Mouse (Mus musculus) natural killer cell, adult 2 months (primary cell): ENCODE measurements around the gene Mymk.

Experiments
- DNase-seq, 2 experiments: peaks; one replicate each; pipeline ENCODE4 v3.0.0; 2022; ENCODE audit warnings: low spot score in 2 of 2

The Mymk gene

GRCm38 (mm10) chr2:27079152-27079584, 7.2 kb upstream of the Mymk start, which contains the start of gene Adamtsl2:
TSS of gene Adamtsl2 (plus strand) at chr2:27079379.
- DNase-seq, result peak; percentile 54 to 61

DNA sequence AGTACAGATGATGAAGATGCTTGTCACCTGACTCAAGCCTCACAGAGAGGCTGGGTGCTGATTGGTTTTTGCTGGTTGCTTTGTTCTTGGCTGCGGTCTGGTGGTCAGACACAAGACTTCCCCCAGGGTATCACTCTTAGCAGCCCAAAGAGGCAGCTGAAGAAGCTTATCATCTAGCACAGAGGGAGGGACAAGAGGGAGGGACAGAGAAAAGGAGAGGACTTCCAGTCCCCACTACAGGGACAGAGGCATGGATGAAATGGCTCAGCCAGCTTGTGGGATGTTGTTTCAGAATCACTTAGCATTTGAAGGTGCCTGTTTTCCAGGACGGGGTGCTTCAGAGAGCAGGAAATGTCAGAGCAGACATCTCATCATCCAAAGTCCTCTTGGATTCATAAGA, 6.3 kb upstream of the Mymk start:
- peak; percentile 31 to 46 for DNase-seq

DNA sequence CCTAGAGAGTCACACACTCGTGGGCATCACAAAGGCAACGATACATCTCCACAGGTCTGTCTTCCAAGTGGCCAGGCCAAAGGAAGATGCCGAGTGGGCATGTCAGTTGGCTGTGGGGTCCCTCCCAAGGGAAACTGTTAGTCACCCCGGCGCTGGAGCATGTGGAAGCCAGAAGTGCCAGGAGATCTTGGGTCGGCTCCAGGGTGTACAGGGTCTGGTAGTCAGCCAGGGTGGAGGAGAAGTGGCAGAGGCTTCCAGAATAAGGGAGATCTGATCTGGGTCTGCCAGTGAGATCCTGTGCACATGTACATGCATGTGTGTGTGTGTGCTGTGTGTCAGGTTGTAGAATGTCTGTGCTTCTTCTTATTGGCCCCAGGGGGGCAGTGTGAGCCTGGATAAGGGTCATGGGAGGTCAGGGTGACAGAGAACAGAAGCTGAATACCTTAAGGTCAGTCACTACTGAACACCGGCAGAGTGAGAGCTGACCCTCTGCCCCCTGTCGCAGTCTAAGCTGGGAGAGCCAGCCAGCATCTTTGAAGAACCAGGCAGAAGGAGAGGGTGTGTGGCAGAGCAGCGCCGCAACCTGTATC, 5.8 kb upstream of the Mymk start:
- peak; percentile 26 to 33 for DNase-seq

- DNase-seq, result peak; percentile 24 to 46
These were observed 3.5 kb upstream of the Mymk start for GRCm38 (mm10) chr2:27075485-27075884.

DNA sequence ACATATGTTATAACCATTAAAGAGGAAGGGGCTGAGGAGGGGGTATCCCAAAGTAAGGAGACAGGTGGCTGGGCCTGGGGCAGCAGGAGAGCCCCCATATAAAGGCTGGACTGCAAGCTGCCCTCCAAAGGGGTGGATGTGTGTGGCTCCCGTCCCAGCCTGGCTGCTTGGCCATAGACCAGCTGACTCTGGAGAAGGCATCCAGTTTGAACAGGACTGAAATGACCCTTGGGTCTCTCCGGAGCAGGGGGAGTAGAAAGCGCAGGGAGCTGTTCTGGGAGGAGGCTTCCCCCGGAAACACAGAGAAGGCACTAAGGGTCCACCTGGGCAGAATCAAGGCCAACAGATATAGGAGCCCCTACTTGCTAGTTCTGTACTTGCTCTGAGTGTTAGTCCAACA, 2.8 kb upstream of the Mymk start:
- DNase-seq, result no peak

GRCm38 (mm10) chr2:27073407-27073806, 1.4 kb upstream of the Mymk start:
- DNase-seq, result no peak

DNA sequence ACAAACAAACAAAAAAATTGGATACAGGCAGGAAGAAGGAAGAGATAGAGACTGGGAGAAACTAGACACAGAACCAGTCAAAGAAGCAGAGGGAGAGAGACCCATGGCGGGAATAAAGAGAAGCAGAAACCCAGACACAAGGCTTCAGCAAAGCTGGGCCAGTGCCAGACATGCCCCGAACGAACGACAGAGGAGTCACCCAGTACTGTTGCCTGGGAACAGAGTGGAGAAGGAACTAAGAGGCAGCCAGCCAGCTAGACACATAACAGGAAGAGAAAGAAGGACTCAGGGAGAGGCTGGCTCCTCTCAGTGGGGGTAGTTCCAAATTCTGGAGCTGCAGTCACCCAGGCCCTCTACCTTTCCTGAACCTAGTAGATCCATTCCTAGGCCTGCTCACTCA, 842 bp downstream of the Mymk start:
- no peak for DNase-seq

DNA sequence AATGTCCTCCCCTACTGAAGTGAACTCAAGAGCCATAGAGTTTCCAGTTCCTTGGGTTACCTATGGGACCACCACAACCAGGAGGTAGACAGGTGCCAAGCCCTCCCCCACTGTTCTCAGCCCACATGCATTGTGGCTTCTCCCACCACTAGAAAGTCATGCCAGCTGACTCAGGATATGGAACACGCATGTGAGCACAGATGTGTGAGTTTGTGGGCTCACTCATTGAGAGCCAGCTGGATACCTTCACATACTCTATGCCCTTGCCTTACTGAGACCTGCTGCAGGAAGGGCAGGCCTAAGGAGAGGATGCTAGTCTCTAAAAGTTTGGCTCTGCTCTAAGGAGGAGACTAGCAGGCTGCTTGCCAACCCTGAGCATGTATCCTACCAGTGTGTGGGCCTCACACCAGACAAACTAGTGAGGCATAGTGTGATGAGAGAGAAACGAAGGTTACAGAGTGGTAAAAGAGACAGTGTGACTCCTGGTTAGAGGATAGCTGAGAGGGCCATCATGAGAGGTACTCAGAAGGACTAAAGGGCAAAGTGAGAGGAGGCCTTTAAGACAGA, 1.6 kb downstream of the Mymk start:
- no peak for DNase-seq

GRCm38 (mm10) chr2:27069646-27070045, 2.3 kb downstream of the Mymk start:
- DNase-seq, result no peak

DNA sequence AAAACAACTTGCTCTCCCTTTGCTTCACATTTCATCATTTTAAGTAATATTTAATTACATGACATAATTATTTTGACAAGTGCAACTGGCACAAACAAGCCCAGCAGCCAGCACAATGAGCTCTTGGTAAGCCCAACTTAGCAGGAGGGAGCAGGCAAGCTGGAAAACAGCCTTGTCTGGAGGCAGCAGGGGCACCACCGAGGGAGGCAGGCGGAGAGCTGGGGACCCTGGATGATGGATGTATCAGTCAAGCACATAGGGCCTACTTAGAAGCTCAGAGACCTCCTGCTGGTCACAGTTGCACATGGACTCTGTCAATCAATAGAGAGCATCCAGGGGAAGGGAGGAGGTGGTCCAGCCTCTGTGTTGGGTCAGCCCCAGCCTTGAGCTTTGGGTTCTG, 4.0 kb downstream of the Mymk start:
- DNase-seq, result no peak

- no peak for DNase-seq
These were observed 4.9 kb downstream of the Mymk start for GRCm38 (mm10) chr2:27067124-27067523.

- DNase-seq, result no peak
These were observed 12.8 kb downstream of the Mymk start for GRCm38 (mm10) chr2:27059187-27059586.

GRCm38 (mm10) chr2:27058751-27059150, 13.2 kb downstream of the Mymk start:
- DNase-seq, result no peak

GRCm38 (mm10) chr2:27058251-27058650, 13.7 kb downstream of the Mymk start:
- no peak for DNase-seq

DNA sequence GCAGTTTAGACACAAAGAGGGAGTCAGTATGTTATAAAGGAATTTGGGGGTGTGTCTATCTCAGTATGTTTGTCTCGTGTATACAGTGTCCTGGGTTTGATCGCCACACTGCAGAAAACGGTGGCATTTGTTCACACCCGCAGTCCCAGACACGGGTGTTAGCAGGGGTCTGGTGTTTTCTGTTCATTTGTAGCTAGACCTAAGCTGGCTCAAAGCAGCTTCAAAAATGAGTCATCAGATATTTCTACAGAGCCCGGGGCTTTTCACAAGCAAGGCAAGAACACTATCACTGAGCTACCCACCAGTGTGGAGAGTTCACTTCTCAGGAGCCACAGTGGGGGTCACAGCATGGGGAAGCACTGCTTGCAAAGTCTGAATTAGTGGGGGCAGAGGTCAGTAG, 22.6 kb downstream of the Mymk start:
- no peak for DNase-seq

DNA sequence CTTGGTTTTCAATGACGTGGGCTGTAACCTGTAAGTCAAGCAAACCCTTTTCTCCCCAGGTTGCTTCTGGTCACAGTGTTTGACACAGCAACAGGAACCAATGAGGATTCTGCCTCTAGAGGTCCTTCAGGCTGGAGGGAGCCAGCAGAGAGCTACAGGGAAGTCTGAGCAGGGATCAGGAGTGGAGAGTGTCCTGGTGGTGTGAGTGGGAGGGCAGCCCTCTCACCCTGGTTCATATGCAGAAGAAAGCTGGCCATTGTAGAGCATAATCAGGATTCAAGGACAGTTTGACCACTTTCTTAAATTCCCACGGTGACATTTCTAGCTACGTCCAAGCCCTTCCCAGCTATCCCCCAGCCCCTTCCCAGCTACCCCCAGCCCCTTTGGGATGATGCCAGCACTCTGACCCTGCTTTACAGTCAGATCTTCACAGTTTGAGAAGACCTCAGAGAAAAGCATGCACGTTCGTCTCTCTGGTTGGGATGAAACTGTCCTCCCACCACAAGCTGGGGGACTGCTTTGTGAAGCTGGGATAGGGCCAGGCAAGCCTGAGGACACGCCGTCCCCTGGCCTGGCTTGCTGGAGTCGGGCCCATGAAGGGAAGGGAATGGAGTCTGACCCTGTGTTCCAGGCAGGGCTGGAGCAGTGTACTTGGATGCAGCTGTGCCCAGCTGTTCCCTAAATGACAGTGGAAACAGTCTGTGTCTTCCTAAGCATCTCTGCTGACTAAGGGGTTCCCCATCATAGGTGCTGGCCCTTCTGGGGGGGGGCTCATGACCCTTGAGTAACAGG, 25.8 kb downstream of the Mymk start:
- no peak for DNase-seq

- DNase-seq, result no peak
These were observed 27.3 kb downstream of the Mymk start for GRCm38 (mm10) chr2:27044641-27045040.

GRCm38 (mm10) chr2:27044166-27044565, 27.8 kb downstream of the Mymk start:
- no peak for DNase-seq

GRCm38 (mm10) chr2:27043461-27043860, 28.5 kb downstream of the Mymk start:
- peak in 1 of 2 experiments; percentile 65 for DNase-seq

GRCm38 (mm10) chr2:27042131-27042844, 29.7 kb downstream of the Mymk start:
- DNase-seq, result no peak

GRCm38 (mm10) chr2:27039286-27039685, 32.7 kb downstream of the Mymk start:
- DNase-seq, result no peak

GRCm38 (mm10) chr2:27038596-27038995, 33.4 kb downstream of the Mymk start:
- DNase-seq, result peak; percentile 60 to 66
